8 mouse cellular contexts compared by ENCODE assay signal in genomic region chr10:52690334-52690991, GRCm38 (mm10). TPM values are rescaled to one million over a fixed set of nuclear protein-coding genes. Genes with fewer than 3 reads are reported as not detected.
A peak's percentile ranks its signal among the peaks of the same experiment; 100 is the strongest.
DNase-seq lines count a peak whose midpoint lies in the region; ATAC-seq lines count a peak whose summit lies in the region.

Slc35f1 (plus strand) TSS chr10:52690533.

- no peaks in the 10 kb centered on the region for H3K36me3 ChIP-seq in embryonic facial prominence, embryonic 13.5 days
- no peaks in the 10 kb centered on the region for H3K36me3 ChIP-seq in heart, embryonic 13.5 days
- no peaks in the 10 kb centered on the region for H3K36me3 ChIP-seq in kidney, embryonic 16.5 days (ENCODE audit: insufficient read depth, low read length)
- no peaks in the 10 kb centered on the region for H3K36me3 ChIP-seq in neural tube, embryonic 13.5 days

- H3K4me3 ChIP-seq in embryonic facial prominence, embryonic 13.5 days = peak within 1 kb of the TSS; percentile 70
- H3K4me3 ChIP-seq in heart, embryonic 13.5 days = peak within 1 kb of the TSS; percentile 79
- H3K4me3 ChIP-seq in kidney, embryonic 16.5 days (ENCODE audit: low read length) = peak within 1 kb of the TSS; percentile 77
- H3K4me3 ChIP-seq in neural tube, embryonic 13.5 days = peak within 1 kb of the TSS; percentile 89

- H3K9ac ChIP-seq in embryonic facial prominence, embryonic 13.5 days = peak within 1 kb of the TSS; percentile 82
- peak within 1 kb of the TSS; percentile 81 for H3K9ac ChIP-seq in heart, embryonic 13.5 days
- peak within 1 kb of the TSS; percentile 70 for H3K9ac ChIP-seq in kidney, embryonic 16.5 days (replicated peaks; ENCODE audit: low read length)
- peak within 1 kb of the TSS; percentile 95 for H3K9ac ChIP-seq in neural tube, embryonic 13.5 days

- no peaks in the 10 kb centered on the region for H3K9me3 ChIP-seq in embryonic facial prominence, embryonic 13.5 days
- no peaks in the 10 kb centered on the region for H3K9me3 ChIP-seq in heart, embryonic 13.5 days
- H3K9me3 ChIP-seq in kidney, embryonic 16.5 days (ENCODE audit: low read length) = no peaks in the 10 kb centered on the region
- H3K9me3 ChIP-seq in neural tube, embryonic 13.5 days = no peaks in the 10 kb centered on the region

- WGBS in embryonic facial prominence, embryonic 13.5 days = under 1% methylated on average over 50 of the region's 54 CpGs
- under 1% methylated on average over 51 of the region's 54 CpGs for WGBS in heart, embryonic 13.5 days
- under 1% methylated on average over 54 of the region's 54 CpGs for WGBS in kidney, embryonic 16.5 days
- WGBS in neural tube, embryonic 13.5 days = under 1% methylated on average over 54 of the region's 54 CpGs

- H3K27ac ChIP-seq in embryonic facial prominence, embryonic 13.5 days = peak within 1 kb of the TSS; percentile 48; the same call in 1 of the 2 replicates
- no peak within 1 kb of the TSS for H3K27ac ChIP-seq in heart, embryonic 13.5 days (replicated peaks)
- peak within 1 kb of the TSS; percentile 66; the same call in 1 of the 2 replicates for H3K27ac ChIP-seq in kidney, embryonic 16.5 days (ENCODE audit: low read length)
- peak within 1 kb of the TSS; percentile 93 for H3K27ac ChIP-seq in neural tube, embryonic 13.5 days (replicated peaks)

- H3K4me2 ChIP-seq in embryonic facial prominence, embryonic 13.5 days = peak within 1 kb of the TSS; percentile 97
- H3K4me2 ChIP-seq in heart, embryonic 13.5 days = peak within 1 kb of the TSS; percentile 97
- peak within 1 kb of the TSS; percentile 92 for H3K4me2 ChIP-seq in kidney, embryonic 16.5 days (replicated peaks; ENCODE audit: low read depth, low read length)
- peak within 1 kb of the TSS; percentile 82 for H3K4me2 ChIP-seq in neural tube, embryonic 13.5 days

- peaks cover 11% of the 10 kb centered on the region for H3K27me3 ChIP-seq in embryonic facial prominence, embryonic 13.5 days
- peaks cover 24% of the 10 kb centered on the region for H3K27me3 ChIP-seq in heart, embryonic 13.5 days (replicated peaks)
- peaks cover 10% of the 10 kb centered on the region for H3K27me3 ChIP-seq in kidney, embryonic 16.5 days (ENCODE audit: insufficient read depth, low read length)
- H3K27me3 ChIP-seq in neural tube, embryonic 13.5 days = no peaks in the 10 kb centered on the region

- ATAC-seq in embryonic facial prominence, embryonic 13.5 days (ENCODE audit: insufficient number of reproducible peaks, insufficient read depth, low FRiP score, low TSS enrichment, low read depth) = peak; percentile 85
- 0 out of 2 replicates have a peak, but pooled peaks have one; percentile 31 for ATAC-seq in heart, embryonic 13.5 days (ENCODE audit: extremely low read depth, insufficient number of reproducible peaks, low FRiP score, low TSS enrichment)
- ATAC-seq in kidney, embryonic 16.5 days (ENCODE audit: low FRiP score, low TSS enrichment) = peak; percentile 92
- ATAC-seq in neural tube, embryonic 13.5 days (ENCODE audit: low read depth) = peak; percentile 92

- peaks cover 8% of the 10 kb centered on the region for H3K4me1 ChIP-seq in embryonic facial prominence, embryonic 13.5 days
- peaks cover 7% of the 10 kb centered on the region for H3K4me1 ChIP-seq in heart, embryonic 13.5 days
- peaks cover 9% of the 10 kb centered on the region; the same call in 1 of the 2 replicates for H3K4me1 ChIP-seq in kidney, embryonic 16.5 days (ENCODE audit: insufficient read depth, low read length)
- peaks cover 19% of the 10 kb centered on the region for H3K4me1 ChIP-seq in neural tube, embryonic 13.5 days (replicated peaks)

- DNase-seq in thymus, postnatal 0 days (ENCODE audit: low spot score) = peak; percentile 11
- DNase-seq in thymus, adult 18-20 months = no peak
- peak; percentile 71 for DNase-seq in liver
- peak; percentile 28 for DNase-seq in urinary bladder, adult 2 months (ENCODE audit: low spot score)

RNA-seq across cellular contexts. Expression of gene Slc35f1, which starts in this region (rescaled TPM):
- polyA plus RNA-seq in thymus, postnatal 0 days (2015; fragmentation: Nextera tagmentation; extraction: Ambion mirVana) = 0.17 and 0.23 TPM in 2 replicates
- polyA plus RNA-seq in embryonic facial prominence, embryonic 13.5 days (2015; fragmentation: Nextera tagmentation; extraction: Ambion mirVana) = 4.3 and 4.8 TPM in 2 replicates
- polyA plus RNA-seq in heart, embryonic 13.5 days (2015; fragmentation: Nextera tagmentation; extraction: Ambion mirVana) = 1.0 and 1.2 TPM in 2 replicates
- 3.9 and 4.2 TPM in 2 replicates for polyA plus RNA-seq in kidney, embryonic 16.5 days (2015; fragmentation: Nextera tagmentation; extraction: Ambion mirVana)
- 24.5 and 26.3 TPM in 2 replicates for polyA plus RNA-seq in neural tube, embryonic 13.5 days (2015; fragmentation: Nextera tagmentation; extraction: Ambion mirVana)
- 1.9 and 2.1 TPM in 2 replicates for polyA plus RNA-seq in urinary bladder, adult 2 months (2012; rRNA removed)

Comparison
In these comparisons a context has a peak if more than half of its experiments do, and no peak if none do; other contexts are left out.
1. Peak in DNase-seq in thymus, postnatal 0 days; RNA of the gene not detected or under 1 TPM.
2. DNase-seq: peak in liver (single experiment) and urinary bladder, adult 2 months (single experiment); none in thymus, adult 18-20 months (0 of 2).
3. ATAC-seq: peak in every context shown above with its lines; median percentile 92 in kidney, embryonic 16.5 days; 92 in neural tube, embryonic 13.5 days; 85 in embryonic facial prominence, embryonic 13.5 days; 31 in heart, embryonic 13.5 days.
4. Peak in every context shown above with its lines, with median percentiles within 50 percentile points of each other: H3K4me2 ChIP-seq, H3K4me3 ChIP-seq and H3K9ac ChIP-seq.